Mouse (Mus musculus): ENCODE results near the gene Dhx35. TPM values are rescaled to one million over a fixed set of nuclear protein-coding genes. Genes with fewer than 3 reads are reported as not detected.
A peak's percentile ranks its signal among the peaks of the same experiment; 100 is the strongest.

Gene Dhx35
- polyA plus RNA-seq, 1 experiment from 2014 or later: 16.3 TPM

DNA sequence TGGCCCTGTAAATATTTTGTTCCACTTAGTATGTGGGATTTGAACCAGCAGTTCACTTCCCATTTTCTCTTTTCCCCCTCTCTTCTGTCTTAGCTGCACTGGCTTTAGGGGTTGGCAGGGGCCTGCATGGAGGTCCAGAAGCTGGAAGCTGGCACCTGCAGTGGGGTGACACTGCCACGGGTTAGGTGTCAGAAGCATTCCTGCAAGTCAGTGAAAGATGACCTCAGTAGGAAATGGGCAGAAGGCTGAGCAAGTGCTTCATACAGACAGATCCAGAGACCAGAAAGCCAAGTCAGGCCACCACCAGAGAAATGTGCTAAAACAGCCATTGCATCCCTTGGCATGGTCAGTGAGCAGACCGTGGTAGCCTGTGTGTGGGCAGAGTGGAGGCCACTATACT lies 66.5 kb downstream of the Dhx35 start:
- H3K4me2 ChIP-seq (replicated peaks): no peak overlapping the region
- no peak overlapping the region for H3K9ac ChIP-seq
- 86% methylated on average over 2 of the region's 2 CpGs for WGBS
- no peak overlapping the region for H3K4me3 ChIP-seq
- peaks cover 16% of the 10 kb centered on the region; the same call in 1 of the 2 replicates for H3K36me3 ChIP-seq
- no peaks in the 10 kb centered on the region for H3K9me3 ChIP-seq
- no peak overlapping the region for H3K27ac ChIP-seq
- no peak for ATAC-seq (ENCODE audit: low FRiP score, low read depth)
- no peaks in the 10 kb centered on the region for H3K4me1 ChIP-seq
- no peaks in the 10 kb centered on the region for H3K27me3 ChIP-seq (replicated peaks)

DNA sequence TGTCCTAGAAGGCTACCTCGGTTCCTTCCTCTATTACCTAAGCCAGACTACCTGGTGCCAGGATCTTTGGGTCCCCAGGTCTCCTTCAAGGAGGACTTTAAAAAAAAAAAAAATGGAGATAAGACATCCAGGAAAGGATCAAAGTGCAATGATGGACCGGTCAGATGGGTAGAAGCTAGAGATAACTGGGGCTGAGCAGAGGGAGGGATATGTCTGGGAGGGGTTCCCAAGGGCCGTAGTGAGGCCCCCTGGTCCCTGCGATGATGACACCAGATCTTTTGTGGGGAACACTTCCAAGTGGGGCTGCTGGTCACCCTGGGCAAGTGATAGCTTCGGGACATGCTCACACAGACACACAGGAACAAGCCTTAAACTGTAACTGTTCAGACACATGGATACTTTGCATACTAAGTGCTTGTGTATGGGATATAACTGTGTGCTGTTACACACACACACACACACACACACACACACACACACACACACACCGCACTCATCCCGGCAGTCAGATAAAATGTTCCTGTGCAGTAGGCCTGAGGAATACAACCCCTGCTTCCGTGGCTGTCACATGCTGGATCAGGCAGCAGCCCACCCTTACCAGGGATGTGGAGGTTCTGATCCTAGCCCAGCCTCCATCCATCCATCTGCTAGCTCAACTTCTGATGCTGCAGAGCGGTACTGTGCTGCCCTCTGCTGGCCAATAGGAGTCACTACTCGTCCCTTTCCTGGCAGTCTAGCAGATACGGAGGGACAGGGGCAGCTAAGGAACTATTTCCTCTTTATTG lies 68.9 kb downstream of the Dhx35 start:
- H3K4me2 ChIP-seq (replicated peaks): no peak overlapping the region

DNA sequence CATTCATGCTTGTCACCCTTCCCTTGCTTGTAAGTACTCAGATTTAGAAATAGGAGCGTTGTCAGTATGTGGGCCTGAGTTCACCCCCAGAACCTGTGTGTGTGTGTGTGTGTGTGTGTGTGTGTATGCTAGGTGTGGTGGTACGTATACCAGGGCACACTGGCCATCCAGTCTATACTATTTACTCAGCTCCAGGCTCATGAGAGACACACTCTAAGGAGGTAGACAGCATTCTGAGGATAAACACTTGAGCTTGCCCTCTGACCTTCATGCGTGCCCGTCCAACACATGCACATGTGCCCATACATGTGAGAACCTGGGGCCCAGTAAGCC lies 69.5 kb downstream of the Dhx35 start:
- 0 out of 2 replicates have a peak, but pooled peaks have one; percentile 33 for ATAC-seq (ENCODE audit: low FRiP score, low read depth)
- H3K4me1 ChIP-seq: no peaks in the 10 kb centered on the region
- H3K9me3 ChIP-seq: no peaks in the 10 kb centered on the region
- H3K27me3 ChIP-seq (replicated peaks): no peaks in the 10 kb centered on the region; the same call in 1 of the 2 replicates
- H3K36me3 ChIP-seq: no peaks in the 10 kb centered on the region
- no peak overlapping the region for H3K9ac ChIP-seq
- no peak overlapping the region for H3K4me2 ChIP-seq (replicated peaks)
- WGBS: 82% methylated on average over 4 of the region's 4 CpGs
- H3K27ac ChIP-seq: no peak overlapping the region
- H3K4me3 ChIP-seq: no peak overlapping the region

More for the DNA sequence above, 68.9 kb downstream of the Dhx35 start:
- H3K4me3 ChIP-seq: no peak overlapping the region
- no peaks in the 10 kb centered on the region for H3K36me3 ChIP-seq
- peak; percentile 27; the same call in 1 of the 2 replicates for ATAC-seq (ENCODE audit: low FRiP score, low read depth)
- no peak overlapping the region for H3K9ac ChIP-seq
- no peaks in the 10 kb centered on the region for H3K9me3 ChIP-seq
- H3K4me1 ChIP-seq: no peaks in the 10 kb centered on the region
- 58% methylated on average over 11 of the region's 11 CpGs for WGBS
- H3K27me3 ChIP-seq (replicated peaks): no peaks in the 10 kb centered on the region; the same call in 1 of the 2 replicates
- H3K27ac ChIP-seq: no peak overlapping the region

DNA sequence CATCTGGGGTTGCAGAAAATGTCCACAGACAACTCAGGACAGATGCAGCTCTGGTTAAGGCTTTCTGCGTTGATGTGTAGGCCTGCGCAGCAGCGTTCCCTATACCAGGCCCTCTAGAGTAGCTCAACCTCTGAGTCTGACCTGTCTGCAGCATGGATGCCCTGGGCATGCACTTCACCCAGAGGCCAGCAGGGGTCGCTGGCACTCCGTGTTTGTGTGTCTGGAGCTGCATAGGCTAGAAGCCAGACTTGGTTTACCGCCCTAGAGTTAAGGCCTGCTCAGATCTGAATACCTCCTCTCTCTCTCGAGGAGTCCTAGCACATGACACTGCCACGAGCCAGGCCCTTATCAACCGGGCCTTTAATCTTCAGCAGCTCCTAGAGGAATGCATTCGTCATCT lies 70.8 kb downstream of the Dhx35 start:
- Histone ChIP-seq H3K9me3 (no peaks in the 10 kb centered on the region), H3K9ac (no peak overlapping the region), H3K4me2 (replicated peaks) (no peak overlapping the region), H3K4me1 (peaks cover 7% of the 10 kb centered on the region; the same call in 1 of the 2 replicates), H3K4me3 (no peak overlapping the region), H3K36me3 (no peaks in the 10 kb centered on the region), H3K27me3 (replicated peaks) (no peaks in the 10 kb centered on the region; the same call in 1 of the 2 replicates), H3K27ac (no peak overlapping the region)
- ATAC-seq (ENCODE audit: low FRiP score, low read depth): peak; percentile 23; the same call in 1 of the 2 replicates
- 24% methylated on average over 10 of the region's 10 CpGs for WGBS

DNA sequence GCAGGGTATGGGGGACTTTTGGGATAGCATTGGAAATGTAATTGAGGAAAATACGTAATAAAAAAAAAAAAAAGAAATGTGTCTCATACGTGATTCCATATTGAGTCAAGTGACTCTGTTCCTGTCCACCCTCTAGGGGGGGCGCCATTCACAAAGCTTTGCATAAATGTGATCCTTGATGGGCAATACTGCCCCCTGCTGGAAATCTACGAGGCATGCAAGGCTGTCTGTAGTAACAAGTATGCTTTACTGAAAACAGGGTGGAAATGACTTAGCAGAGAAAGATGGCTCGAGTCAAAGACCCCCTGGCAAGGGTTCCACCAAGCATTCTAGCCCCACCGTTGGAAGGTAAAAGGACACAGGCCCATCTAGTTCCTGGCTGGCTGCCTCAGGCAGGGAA lies 92.0 kb downstream of the Dhx35 start:
- ATAC-seq (ENCODE audit: low FRiP score, low read depth): no peak
- H3K9ac ChIP-seq: no peak overlapping the region
- no peak overlapping the region for H3K4me3 ChIP-seq
- H3K27ac ChIP-seq: no peak overlapping the region
- no peaks in the 10 kb centered on the region for H3K36me3 ChIP-seq
- no peaks in the 10 kb centered on the region for H3K9me3 ChIP-seq
- WGBS: 63% methylated on average over 6 of the region's 6 CpGs
- no peaks in the 10 kb centered on the region for H3K4me1 ChIP-seq
- no peaks in the 10 kb centered on the region for H3K27me3 ChIP-seq (replicated peaks)
- H3K4me2 ChIP-seq (replicated peaks): no peak overlapping the region

DNA sequence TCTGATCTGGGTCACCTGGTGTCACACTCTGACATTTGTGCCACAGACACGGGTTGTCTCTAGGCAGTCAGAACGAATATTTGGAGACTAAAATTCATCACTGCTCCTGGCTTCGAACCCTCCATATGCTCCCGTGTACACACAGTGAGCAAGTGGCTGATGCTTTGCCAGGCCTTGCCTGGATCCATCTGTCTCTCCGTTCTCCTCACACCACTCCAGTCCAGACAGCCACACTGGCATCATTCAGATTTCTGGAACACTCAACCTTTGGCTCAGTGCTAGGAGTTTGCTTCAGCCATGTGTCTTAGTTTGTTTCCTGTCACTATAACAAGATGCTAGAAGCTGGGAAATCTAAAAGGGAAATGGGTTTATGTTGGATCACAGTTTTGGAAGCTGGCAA lies 93.9 kb downstream of the Dhx35 start:
- no peaks in the 10 kb centered on the region for H3K36me3 ChIP-seq
- 90% methylated on average over 5 of the region's 5 CpGs for WGBS
- no peak for ATAC-seq (ENCODE audit: low FRiP score, low read depth)
- H3K4me1 ChIP-seq: no peaks in the 10 kb centered on the region
- no peaks in the 10 kb centered on the region for H3K27me3 ChIP-seq (replicated peaks)
- no peaks in the 10 kb centered on the region for H3K9me3 ChIP-seq
- H3K4me3 ChIP-seq: no peak overlapping the region
- H3K27ac ChIP-seq: no peak overlapping the region
- no peak overlapping the region for H3K9ac ChIP-seq
- no peak overlapping the region for H3K4me2 ChIP-seq (replicated peaks)

DNA sequence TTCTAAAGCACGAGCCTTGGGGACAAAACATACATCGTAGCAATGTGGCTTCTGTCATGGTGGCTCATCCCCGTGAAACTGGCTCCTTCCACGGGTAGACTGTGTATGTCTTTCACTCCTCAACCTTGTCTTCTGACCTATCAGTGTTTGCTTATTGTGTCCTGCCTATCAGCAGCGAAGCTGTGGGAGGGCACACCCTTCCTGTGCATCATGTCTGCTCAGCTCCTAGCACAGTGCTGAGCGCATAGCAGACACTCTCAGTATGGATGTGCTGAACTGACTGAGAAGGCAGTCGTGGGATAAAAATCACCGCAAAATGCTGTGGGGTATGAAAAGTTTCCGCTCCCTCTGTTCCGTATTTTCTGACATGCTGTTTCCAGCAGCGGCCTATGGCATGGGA lies 94.6 kb downstream of the Dhx35 start:
- Histone ChIP-seq H3K4me3 (no peak overlapping the region), H3K36me3 (no peaks in the 10 kb centered on the region), H3K27me3 (replicated peaks) (no peaks in the 10 kb centered on the region), H3K4me1 (no peaks in the 10 kb centered on the region), H3K9me3 (no peaks in the 10 kb centered on the region), H3K27ac (no peak overlapping the region), H3K9ac (no peak overlapping the region), H3K4me2 (replicated peaks) (no peak overlapping the region)
- ATAC-seq (ENCODE audit: low FRiP score, low read depth): no peak
- WGBS: 68% methylated on average over 11 of the region's 11 CpGs

DNA sequence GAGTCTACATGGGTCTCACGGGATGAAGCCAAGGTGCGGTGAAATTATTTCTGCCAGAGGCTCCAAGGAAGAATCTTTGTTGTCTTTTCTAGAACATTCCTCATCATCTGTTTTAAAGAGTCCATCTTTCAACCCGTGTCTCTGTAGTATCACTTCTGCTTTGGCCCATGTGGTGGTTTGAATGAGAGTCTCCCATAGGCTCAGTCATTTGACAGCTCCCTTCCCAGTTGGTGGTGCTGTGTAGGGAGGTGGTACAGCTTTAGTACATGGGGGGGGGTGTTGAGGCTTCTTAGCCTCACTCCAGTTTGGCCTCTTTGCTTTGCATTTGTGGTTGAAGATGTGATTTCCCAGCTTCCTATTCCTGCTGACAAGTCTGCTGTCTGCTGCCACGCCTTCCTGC lies 96.7 kb downstream of the Dhx35 start:
- Histone ChIP-seq H3K9me3 (no peaks in the 10 kb centered on the region), H3K4me2 (replicated peaks) (no peak overlapping the region), H3K27me3 (replicated peaks) (no peaks in the 10 kb centered on the region), H3K36me3 (no peaks in the 10 kb centered on the region), H3K4me3 (no peak overlapping the region), H3K9ac (no peak overlapping the region), H3K4me1 (no peaks in the 10 kb centered on the region), H3K27ac (no peak overlapping the region)
- ATAC-seq (ENCODE audit: low FRiP score, low read depth): no peak
- whole genome bisulfite sequencing: 85% methylated on average over 4 of the region's 4 CpGs

DNA sequence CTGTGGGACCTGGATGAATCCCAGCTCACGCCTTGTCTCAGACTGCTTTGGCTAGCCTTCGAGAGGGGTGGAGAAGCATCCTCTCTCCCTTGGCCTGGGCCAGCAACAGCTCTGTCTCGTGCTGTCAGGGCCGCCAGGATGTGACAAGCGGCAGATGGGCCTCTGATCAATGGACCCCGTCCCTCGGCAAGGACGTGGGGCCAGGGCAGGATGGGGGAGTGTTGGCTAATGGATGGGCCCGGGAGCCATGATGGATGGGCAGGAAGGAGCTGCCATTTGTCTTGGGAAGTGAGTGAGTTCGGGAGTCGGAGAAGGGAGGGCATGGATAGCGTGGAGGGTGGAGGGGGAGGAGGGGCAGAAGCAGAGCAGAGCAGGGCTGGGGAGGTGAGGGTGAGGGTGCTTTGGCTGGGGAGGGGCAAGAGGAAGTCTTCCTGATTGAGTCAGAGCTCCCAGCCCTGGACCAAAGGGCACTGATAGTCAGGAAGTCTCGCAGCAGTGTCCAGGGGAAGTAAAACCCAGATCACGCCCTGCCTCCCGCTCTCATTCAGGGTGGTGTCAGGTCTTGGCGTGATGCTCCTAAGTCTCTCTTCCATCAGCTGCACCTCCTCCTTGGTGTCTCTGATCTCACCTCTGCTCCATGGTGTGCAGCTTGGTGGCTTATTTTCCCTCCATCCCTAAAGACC lies 98.7 kb downstream of the Dhx35 start:
- no peak for ATAC-seq (ENCODE audit: low FRiP score, low read depth)
- 51% methylated on average over 16 of the region's 16 CpGs for WGBS

DNA sequence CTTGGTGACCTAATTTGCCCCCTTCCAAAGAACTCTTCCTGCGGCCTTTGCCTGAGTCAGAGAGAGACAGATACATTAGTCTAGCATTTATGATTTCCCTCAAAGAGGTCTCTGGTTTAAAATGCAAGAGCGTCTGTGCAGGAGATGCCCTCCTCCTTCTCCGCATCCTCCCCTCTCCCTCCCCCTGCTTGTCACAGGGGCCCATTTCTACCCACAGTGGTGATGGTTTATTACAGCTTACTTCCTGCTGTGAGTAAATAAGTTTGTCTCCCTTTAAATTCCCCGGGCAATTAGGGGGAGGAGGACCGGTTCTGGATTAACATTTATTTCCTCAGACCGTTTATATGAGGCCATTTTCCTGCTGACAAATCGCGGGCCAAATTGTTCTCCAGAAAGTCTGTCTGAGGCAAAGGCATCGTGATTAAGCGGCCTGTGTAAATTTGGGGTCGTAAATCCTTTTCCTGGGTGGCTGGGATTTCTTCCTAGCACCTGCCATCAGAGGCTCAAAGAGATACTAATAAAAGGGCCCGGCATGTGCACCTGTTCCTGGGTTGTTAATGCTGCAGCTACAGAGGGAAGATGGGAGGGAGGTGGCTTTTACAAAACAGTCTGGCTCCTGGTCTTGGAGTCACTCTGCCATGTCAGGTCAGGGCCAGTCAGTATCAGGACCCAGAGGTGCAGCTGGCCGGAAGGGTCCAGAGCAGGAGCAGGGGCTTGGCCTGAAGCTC lies 104.0 kb downstream of the Dhx35 start:
- H3K9me3 ChIP-seq: no peaks in the 10 kb centered on the region
- ATAC-seq (ENCODE audit: low FRiP score, low read depth): peak; percentile 50
- H3K9ac ChIP-seq: no peak overlapping the region
- no peak overlapping the region for H3K27ac ChIP-seq
- 6% methylated on average over 13 of the region's 13 CpGs for WGBS
- no peak overlapping the region for H3K4me2 ChIP-seq (replicated peaks)
- no peaks in the 10 kb centered on the region for H3K36me3 ChIP-seq
- H3K27me3 ChIP-seq (replicated peaks): no peaks in the 10 kb centered on the region
- H3K4me3 ChIP-seq: no peak overlapping the region
- H3K4me1 ChIP-seq: peaks cover 10% of the 10 kb centered on the region

More for the DNA sequence above, 98.7 kb downstream of the Dhx35 start:
- Histone ChIP-seq H3K27ac (no peak overlapping the region), H3K36me3 (no peaks in the 10 kb centered on the region), H3K4me3 (no peak overlapping the region), H3K9ac (no peak overlapping the region), H3K4me1 (0 out of 2 replicates have a peak, but pooled peaks cover 2% of the 10 kb centered on the region), H3K9me3 (no peaks in the 10 kb centered on the region), H3K4me2 (replicated peaks) (no peak overlapping the region), H3K27me3 (replicated peaks) (no peaks in the 10 kb centered on the region)

All from neural tube, embryonic 12.5 days (tissue).